Mouse (Mus musculus) Patski (cell line): Measurements from ENCODE around the gene Gm42906. TPM values are rescaled to one million over a fixed set of nuclear protein-coding genes. Genes with fewer than 3 reads are reported as not detected.
A peak's percentile ranks its signal among the peaks of the same experiment; 100 is the strongest.

Source experiments
- ATAC-seq: fragments of 100-300 bp; one replicate; pipeline ENCODE4 v1.8.0; 2021
- CTCF ChIA-PET: fragments of 350-600 bp; sonication (Branson Sonifier 250); formaldehyde crosslinking; loops from one replicate; lab custom pipeline; 2022; ENCODE audit warnings: inconsistent platforms; lab: Charles Lee
- POLR2A ChIA-PET: fragments of 350-600 bp; sonication (Branson Sonifier 250); formaldehyde crosslinking; loops from one replicate; lab custom pipeline; 2022; ENCODE audit warnings: antibody characterized with exemption, inconsistent platforms; lab: Charles Lee
- DNase-seq: peaks from one replicate; pipeline ENCODE4 v3.0.0-alpha.2; 2011; ENCODE audit warnings: low read depth, low spot score
- H3K27me3 ChIP-seq: fragments of 371-371 bp; one replicate; pipeline ENCODE4 v1.5.1; 2021
- CTCF ChIP-seq: fragments of 100-300 bp; IDR thresholded peaks from one replicate; pipeline ENCODE4 v1.5.1; 2021
- in situ Hi-C: fragments of 300-500 bp; cut with MboI; formaldehyde crosslinking; loops from 3 replicates; pipeline ENCODE4 v1.11.1; 2018; ENCODE audit warnings: low pct_unique_long_range_greater_than_20kb, mixed read lengths
- polyA plus RNA-seq: library from polyadenylated mRNA; unstranded; gene quantifications from one replicate; pipeline ENCODE4 v1.2.3, GENCODE M21; 2021

Gm42906 gene
- polyA plus RNA-seq, 1 experiment from 2014 or later: not detected

DNA sequence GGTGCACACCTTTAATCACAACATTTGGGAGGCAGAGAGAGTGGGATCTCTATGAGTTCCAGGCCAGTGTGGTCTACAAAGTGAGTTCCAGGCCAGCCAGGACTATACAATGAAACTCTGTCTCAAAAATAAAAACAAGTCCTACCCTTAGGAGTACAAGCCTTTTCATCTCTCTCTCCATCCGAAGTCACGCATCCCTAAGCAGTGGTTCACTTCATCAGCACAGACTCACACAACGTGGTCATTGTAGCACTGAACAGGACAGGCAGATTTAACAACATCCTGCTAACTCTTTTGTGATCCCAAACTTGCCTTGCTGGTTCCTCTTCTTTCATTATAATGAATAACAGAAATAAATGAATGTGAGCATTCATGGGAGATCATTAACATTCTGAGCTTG lies 226.7 kb downstream of the Gm42906 start:
- CTCF ChIA-PET: interaction anchor here (1.0 to 1.2 kb wide), 3 partner anchors 10 to 50 kb away, joined by 3 read pairs; no protein-coding TSS in a partner anchor
- TF ChIP-seq CTCF: no peak
- POLR2A ChIA-PET: no interaction called here
- DNase-seq (no peak), ATAC-seq (no peak)
- H3K27me3 ChIP-seq: no peaks in the 10 kb centered on the region
- in situ Hi-C loops: no loop called here

DNA sequence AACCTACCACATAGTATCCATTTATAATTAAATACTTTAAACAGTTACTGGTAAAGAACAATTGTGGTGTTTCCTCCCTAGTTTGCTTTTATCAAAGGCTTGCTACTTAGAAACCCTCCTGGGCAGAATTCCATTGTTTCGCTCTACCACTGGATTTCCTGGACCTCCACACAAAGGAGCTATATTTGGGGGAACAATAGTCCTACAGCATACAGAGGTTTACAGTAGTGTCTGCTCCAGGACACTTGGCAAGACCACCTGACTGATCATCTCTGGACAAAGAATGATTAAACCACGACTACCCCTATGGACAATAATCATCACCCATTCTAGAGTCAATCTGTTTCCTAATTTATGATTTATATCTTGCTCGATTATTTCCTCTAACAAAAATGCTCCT lies 228.7 kb downstream of the Gm42906 start:
- in situ Hi-C loops: no loop called here
- TF ChIP-seq CTCF: no peak
- no peaks in the 10 kb centered on the region for H3K27me3 ChIP-seq
- ChIA-PET CTCF (interaction anchor here (3.0 kb wide), 1 partner anchor 11 kb away, joined by 8 read pairs; no protein-coding TSS in a partner anchor), POLR2A (no interaction called here)
- DNase-seq: no peak
- ATAC-seq: no peak

DNA sequence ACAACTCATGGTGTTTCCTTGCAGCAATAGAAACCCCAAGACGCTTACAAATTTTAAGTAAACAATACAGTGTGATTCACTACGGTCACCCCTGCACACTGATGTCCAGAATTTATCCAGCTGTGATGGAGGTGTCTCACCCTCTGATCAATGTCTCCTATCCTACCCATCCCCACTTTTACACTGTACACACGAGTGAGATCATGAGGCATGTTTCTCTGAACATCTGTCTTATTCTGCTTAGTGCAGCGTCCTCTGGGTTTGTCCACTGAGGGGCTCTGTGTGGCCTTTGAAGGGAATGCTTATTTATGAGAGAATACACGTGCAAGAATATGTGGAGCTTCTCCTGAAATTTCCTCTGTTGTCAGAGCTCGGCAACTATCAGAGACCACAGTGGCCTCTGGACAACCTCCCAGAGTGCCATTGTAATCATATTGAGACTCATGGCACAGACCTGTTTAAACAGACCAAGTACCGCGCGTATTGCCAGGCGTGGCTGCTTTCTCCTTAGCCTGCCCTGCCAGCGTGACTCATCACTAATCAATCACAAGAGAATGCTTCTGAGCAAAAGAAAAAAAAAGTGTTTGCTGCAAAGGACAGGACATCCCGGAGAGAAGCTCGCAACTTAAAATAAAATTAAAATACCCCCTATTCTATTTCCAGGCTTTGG lies 231.2 kb downstream of the Gm42906 start:
- TF ChIP-seq CTCF: no peak
- ChIA-PET POLR2A (no interaction called here), CTCF (no interaction called here)
- in situ Hi-C loops: no loop called here
- ATAC-seq (no peak), DNase-seq (no peak)
- H3K27me3 ChIP-seq: no peaks in the 10 kb centered on the region

DNA sequence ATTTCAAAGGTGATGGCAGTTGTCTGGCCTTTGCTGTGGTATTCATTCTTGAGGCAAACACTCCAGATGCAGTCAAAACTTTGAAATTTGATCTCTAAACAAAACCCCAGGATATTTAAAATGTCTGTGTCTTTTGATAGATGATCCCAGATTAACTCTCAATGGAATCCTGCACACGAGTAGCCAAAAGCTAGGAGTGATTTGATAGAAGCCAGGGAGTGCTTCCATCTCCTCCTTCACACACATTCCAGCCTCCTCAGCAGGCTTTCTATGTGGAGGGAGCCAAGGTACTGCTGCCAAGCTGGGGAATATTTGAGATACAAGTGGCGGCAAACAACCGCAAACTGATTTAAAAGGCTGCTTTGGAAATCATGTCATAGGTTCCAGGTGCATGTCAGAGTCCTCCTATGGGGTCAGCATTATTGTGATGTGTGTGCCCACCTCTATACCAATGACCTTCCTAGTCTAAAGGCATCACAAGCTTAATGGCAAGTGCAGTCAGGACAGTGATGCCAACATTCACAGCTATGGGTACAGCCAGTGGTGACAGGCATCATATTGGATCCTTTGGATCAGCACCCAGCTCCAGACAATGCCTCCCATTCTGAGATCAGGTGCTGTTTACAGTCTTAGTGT lies 234.0 kb downstream of the Gm42906 start:
- ATAC-seq (no peak), DNase-seq (no peak)
- H3K27me3 ChIP-seq: no peaks in the 10 kb centered on the region
- TF ChIP-seq CTCF: no peak
- CTCF ChIA-PET: interaction anchor here (1.2 to 1.4 kb wide), 2 partner anchors 52 to 138 kb away, joined by 3 read pairs; no protein-coding TSS in a partner anchor
- POLR2A ChIA-PET: no interaction called here
- in situ Hi-C loops: no loop called here

DNA sequence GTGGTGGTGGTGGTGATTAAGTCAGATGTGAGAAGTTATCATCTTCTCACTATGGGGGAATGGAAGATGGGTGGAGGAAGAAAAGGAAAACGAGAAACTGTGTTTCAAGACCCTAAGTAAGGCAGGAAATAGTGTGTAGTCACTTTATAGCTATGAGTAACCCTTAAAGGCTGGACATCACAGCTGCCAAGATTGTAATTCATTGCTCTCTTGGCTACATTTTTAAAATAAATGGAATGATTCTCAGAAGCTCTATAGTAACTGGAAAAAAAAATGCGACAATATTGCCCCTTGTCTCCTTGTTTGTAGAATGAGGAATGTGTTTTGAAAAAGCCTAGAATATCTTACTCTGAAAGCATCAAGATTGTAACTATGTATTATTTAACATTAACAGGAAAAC lies 235.7 kb downstream of the Gm42906 start:
- no peak for DNase-seq
- POLR2A ChIA-PET: no interaction called here
- CTCF ChIA-PET: no interaction called here
- no peak for TF ChIP-seq CTCF
- ATAC-seq: no peak
- no peaks in the 10 kb centered on the region for H3K27me3 ChIP-seq
- in situ Hi-C loops: no loop called here

DNA sequence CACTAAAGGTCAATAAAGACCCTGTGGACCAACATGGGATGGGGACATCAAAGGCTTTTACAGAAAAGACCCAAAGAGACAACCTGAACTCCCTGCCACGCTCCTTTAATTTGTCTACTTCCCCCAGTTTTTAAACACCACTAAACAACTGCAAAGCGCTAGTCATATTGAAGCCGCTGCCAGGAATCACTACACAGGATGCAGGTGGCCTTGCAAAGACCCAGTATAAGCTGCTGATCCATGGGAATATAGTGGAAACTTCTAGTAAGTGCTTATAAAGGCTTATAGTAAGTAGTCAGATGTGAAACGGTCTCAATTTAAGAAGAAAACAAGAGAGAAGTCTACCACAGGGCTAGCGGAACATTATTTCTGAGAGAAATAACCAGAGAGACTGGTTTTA lies 237.2 kb downstream of the Gm42906 start:
- DNase-seq (no peak), ATAC-seq (no peak)
- H3K27me3 ChIP-seq: no peaks in the 10 kb centered on the region
- in situ Hi-C loops: no loop called here
- no peak for TF ChIP-seq CTCF
- ChIA-PET CTCF (interaction anchor here (0.7 to 5.6 kb wide), 6 partner anchors 10 to 521 kb away, joined by 3 to 21 read pairs (median 3); no protein-coding TSS in a partner anchor), POLR2A (interaction anchor here (0.6 to 0.8 kb wide), 5 partner anchors 59 to 384 kb away, joined by 3 to 7 read pairs (median 3); no protein-coding TSS in a partner anchor)

DNA sequence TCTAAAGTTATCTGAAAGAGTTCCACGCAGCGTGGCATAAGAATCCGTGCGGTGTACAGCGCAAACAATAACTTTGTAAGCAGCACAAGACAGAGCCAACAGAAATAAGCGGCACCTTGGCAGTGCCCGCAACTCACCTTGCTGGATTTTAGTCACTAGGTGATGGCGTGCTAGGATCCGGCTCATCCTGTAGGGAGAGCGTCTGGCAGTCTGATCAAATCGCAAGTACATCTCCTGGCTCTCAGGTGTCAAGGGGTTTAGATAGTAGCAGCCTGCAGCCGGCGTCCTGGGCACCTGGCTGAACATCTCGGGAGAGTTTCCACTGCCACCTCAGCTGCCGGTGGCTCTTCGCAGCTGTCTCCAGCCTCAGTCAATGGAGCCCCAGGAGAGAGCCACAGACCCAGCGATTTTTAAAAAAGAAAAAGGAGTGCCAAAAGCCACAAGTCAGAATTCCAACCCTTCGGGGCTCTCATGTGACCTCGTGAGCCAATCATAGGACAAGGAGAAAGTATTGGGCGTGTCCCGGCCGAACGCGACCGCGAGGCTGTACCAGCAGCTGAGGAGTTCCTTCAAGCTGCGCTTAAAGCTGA lies 238.1 kb downstream of the Gm42906 start:
- in situ Hi-C loops: loop anchor here (10.0 kb wide), 1 partner anchor 175 kb away; no protein-coding TSS in a partner anchor
- no peaks in the 10 kb centered on the region for H3K27me3 ChIP-seq
- POLR2A ChIA-PET: interaction anchor here (0.7 to 1.5 kb wide), 5 partner anchors 13 to 81 kb away, joined by 3 to 5 read pairs (median 3); partner anchors contain the start of gene Stard13
- CTCF ChIA-PET: interaction anchor here (0.7 to 5.6 kb wide), 6 partner anchors 9 to 520 kb away, joined by 3 to 21 read pairs (median 4); no protein-coding TSS in a partner anchor
- DNase-seq (peak; percentile 65), ATAC-seq (peak; percentile 85)
- TF ChIP-seq CTCF: no peak

DNA sequence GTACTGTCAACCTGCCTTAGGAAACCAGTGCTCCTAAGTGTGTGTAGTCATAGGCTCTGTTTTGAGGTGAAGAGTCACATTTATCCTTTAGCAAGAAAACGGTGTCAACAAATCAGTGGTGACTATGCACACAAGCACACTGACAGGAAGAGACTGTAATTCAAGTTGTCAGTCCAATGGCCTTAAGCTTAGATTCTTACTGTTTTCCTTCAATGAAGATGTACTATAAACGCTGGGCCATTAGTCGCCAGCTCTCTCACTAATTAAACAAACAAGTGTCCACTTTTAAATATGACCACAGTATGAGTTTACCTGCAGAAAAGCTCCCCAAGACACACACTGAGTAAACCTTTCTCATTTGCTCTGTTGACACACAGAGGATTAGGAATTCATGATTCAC lies 238.6 kb downstream of the Gm42906 start:
- CTCF ChIA-PET: interaction anchor here (0.9 to 5.6 kb wide), 8 partner anchors 9 to 205 kb away, joined by 3 to 21 read pairs (median 4); no protein-coding TSS in a partner anchor
- no peaks in the 10 kb centered on the region for H3K27me3 ChIP-seq
- TF ChIP-seq CTCF: no peak
- ATAC-seq (no peak), DNase-seq (no peak)
- in situ Hi-C loops: loop anchor here (10.0 kb wide), 1 partner anchor 175 kb away; no protein-coding TSS in a partner anchor
- POLR2A ChIA-PET: interaction anchor here (0.7 to 1.5 kb wide), 5 partner anchors 12 to 81 kb away, joined by 3 to 5 read pairs (median 3); partner anchors contain the start of gene Stard13

DNA sequence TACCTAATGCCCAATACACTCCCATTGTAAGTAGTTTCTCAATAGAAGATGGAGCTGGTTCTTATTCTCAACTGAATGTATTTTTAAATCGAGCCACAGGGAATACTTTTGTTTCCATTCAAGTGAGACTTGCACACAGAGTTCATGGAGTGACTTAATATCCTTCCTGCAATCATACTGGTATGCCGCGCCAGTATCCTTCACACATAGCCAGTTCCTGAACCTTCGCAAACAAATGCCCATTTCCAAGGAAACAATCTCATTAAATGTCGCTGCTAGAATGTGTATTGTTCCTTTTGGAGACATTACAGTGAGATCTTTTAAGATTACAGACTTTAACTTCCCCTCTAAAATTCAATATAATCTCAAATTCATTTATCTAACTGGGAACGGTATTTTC lies 239.3 kb downstream of the Gm42906 start:
- ChIA-PET POLR2A (interaction anchor here (0.6 to 1.5 kb wide), 5 partner anchors 12 to 371 kb away, joined by 3 to 5 read pairs (median 4); partner anchors contain the start of gene Stard13), CTCF (interaction anchor here (0.9 to 5.6 kb wide), 9 partner anchors 10 to 206 kb away, joined by 3 to 21 read pairs (median 3); no protein-coding TSS in a partner anchor)
- in situ Hi-C loops: loop anchor here (10.0 kb wide), 1 partner anchor 176 kb away; no protein-coding TSS in a partner anchor
- ATAC-seq: no peak
- H3K27me3 ChIP-seq: no peaks in the 10 kb centered on the region
- TF ChIP-seq CTCF: no peak
- DNase-seq: no peak

DNA sequence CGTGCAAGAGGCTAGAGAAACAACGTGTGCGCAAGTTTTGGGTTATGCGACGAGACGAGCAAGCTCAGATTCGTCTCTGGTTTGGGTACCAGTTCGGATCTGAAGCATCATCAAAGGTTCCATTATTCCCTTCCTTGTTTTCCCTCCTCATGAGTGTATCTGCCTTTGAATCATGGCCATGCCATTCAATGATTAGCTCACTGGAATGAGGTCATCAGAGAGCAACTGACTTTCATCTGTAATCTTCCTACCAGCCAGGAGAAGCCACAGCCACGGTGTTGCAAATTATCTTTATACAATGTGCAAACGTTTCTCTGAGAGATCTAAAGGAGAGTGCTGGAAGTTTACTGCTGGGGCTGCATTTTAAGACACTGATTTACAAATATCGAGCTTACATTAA lies 240.6 kb downstream of the Gm42906 start:
- no peak for TF ChIP-seq CTCF
- POLR2A ChIA-PET: no interaction called here
- CTCF ChIA-PET: interaction anchor here (0.9 to 5.6 kb wide), 6 partner anchors 11 to 128 kb away, joined by 3 to 21 read pairs (median 3); no protein-coding TSS in a partner anchor
- ATAC-seq: peak; percentile 40
- in situ Hi-C loops: loop anchor here (10.0 kb wide), 1 partner anchor 177 kb away; no protein-coding TSS in a partner anchor
- DNase-seq: no peak
- H3K27me3 ChIP-seq: no peaks in the 10 kb centered on the region
